Mouse (Mus musculus): ENCODE results near the gene Cd5.

Gene Cd5

GRCm38 (mm10) chr19:10758708-10759107 lies 19.9 kb upstream of the Cd5 start:
- no peak for DNase-seq (ENCODE audit: low spot score)

GRCm38 (mm10) chr19:10757526-10757925 lies 18.7 kb upstream of the Cd5 start:
- no peak for DNase-seq (ENCODE audit: low spot score)

GRCm38 (mm10) chr19:10757125-10757524 lies 18.3 kb upstream of the Cd5 start:
- DNase-seq (ENCODE audit: low spot score): no peak

GRCm38 (mm10) chr19:10752646-10753045 lies 13.8 kb upstream of the Cd5 start:
- no peak for DNase-seq (ENCODE audit: low spot score)

GRCm38 (mm10) chr19:10752106-10752505 lies 13.3 kb upstream of the Cd5 start:
- DNase-seq (ENCODE audit: low spot score): no peak

GRCm38 (mm10) chr19:10751607-10752006 lies 12.8 kb upstream of the Cd5 start:
- DNase-seq (ENCODE audit: low spot score): no peak

- no peak for DNase-seq (ENCODE audit: low spot score)
Observed at GRCm38 (mm10) chr19:10750161-10750560, 11.4 kb upstream of the Cd5 start.

GRCm38 (mm10) chr19:10749295-10749694 lies 10.5 kb upstream of the Cd5 start:
- no peak for DNase-seq (ENCODE audit: low spot score)

- DNase-seq (ENCODE audit: low spot score): no peak
Observed at GRCm38 (mm10) chr19:10748401-10749102, 9.8 kb upstream of the Cd5 start.

GRCm38 (mm10) chr19:10747718-10748117 lies 8.9 kb upstream of the Cd5 start:
- DNase-seq (ENCODE audit: low spot score): no peak

- no peak for DNase-seq (ENCODE audit: low spot score)
Observed at GRCm38 (mm10) chr19:10747182-10747581, 8.4 kb upstream of the Cd5 start.

GRCm38 (mm10) chr19:10742565-10742964 lies 3.8 kb upstream of the Cd5 start:
- no peak for DNase-seq (ENCODE audit: low spot score)

GRCm38 (mm10) chr19:10742145-10742544 lies 3.3 kb upstream of the Cd5 start:
- DNase-seq (ENCODE audit: low spot score): no peak

GRCm38 (mm10) chr19:10740641-10741440 lies 2.0 kb upstream of the Cd5 start:
- DNase-seq (ENCODE audit: low spot score): peak; percentile 33

GRCm38 (mm10) chr19:10739916-10740315 lies 1.1 kb upstream of the Cd5 start:
- no peak for DNase-seq (ENCODE audit: low spot score)

GRCm38 (mm10) chr19:10738038-10738437 lies 764 bp downstream of the Cd5 start:
- DNase-seq (ENCODE audit: low spot score): no peak

GRCm38 (mm10) chr19:10735861-10736260 lies 2.9 kb downstream of the Cd5 start:
- no peak for DNase-seq (ENCODE audit: low spot score)

GRCm38 (mm10) chr19:10735061-10735460 lies 3.7 kb downstream of the Cd5 start:
- DNase-seq (ENCODE audit: low spot score): no peak

- no peak for DNase-seq (ENCODE audit: low spot score)
Observed at GRCm38 (mm10) chr19:10734554-10734953, 4.2 kb downstream of the Cd5 start.

- no peak for DNase-seq (ENCODE audit: low spot score)
Observed at GRCm38 (mm10) chr19:10733501-10734127, 5.2 kb downstream of the Cd5 start.

- DNase-seq (ENCODE audit: low spot score): no peak
Observed at GRCm38 (mm10) chr19:10732741-10733140, 6.1 kb downstream of the Cd5 start.

GRCm38 (mm10) chr19:10731975-10732374 lies 6.8 kb downstream of the Cd5 start:
- DNase-seq (ENCODE audit: low spot score): no peak

GRCm38 (mm10) chr19:10730469-10730868 lies 8.3 kb downstream of the Cd5 start:
- no peak for DNase-seq (ENCODE audit: low spot score)

Data from urinary bladder, postnatal 25 days (tissue).